Mouse (Mus musculus) hindbrain, embryonic 15.5 days (tissue): ENCODE data around the gene Gabrr2. TPM values are rescaled to one million over a fixed set of nuclear protein-coding genes. Genes with fewer than 3 reads are reported as not detected.

Experiments
- ATAC-seq: fragments of 200-750 bp; cut with Nextera tagmentation; 2 replicates; pipeline ENCODE4 v1.8.0; 2017; ENCODE audit warnings: low read depth, moderate number of reproducible peaks, moderate TSS enrichment; ENCODE audit not compliant: low FRiP score
- H3K27ac ChIP-seq: fragments of 300-500 bp; sonication (generic); replicated peaks from 2 replicates; pipeline ENCODE4 v1.5.1; 2015; ENCODE audit warnings: mild to moderate bottlenecking, inconsistent platforms
- H3K27me3 ChIP-seq: fragments of 300-500 bp; sonication (generic); 2 replicates; pipeline ENCODE4 v1.6.1; 2015; ENCODE audit warnings: control low read depth, inconsistent platforms
- H3K36me3 ChIP-seq: fragments of 300-500 bp; sonication (generic); 2 replicates; pipeline ENCODE4 v1.6.1; 2015; ENCODE audit warnings: control low read depth, inconsistent platforms
- H3K4me1 ChIP-seq: fragments of 300-500 bp; sonication (generic); replicated peaks from 2 replicates; pipeline ENCODE4 v1.6.1; 2015; ENCODE audit warnings: control low read depth, inconsistent platforms
- H3K4me2 ChIP-seq: fragments of 300-500 bp; sonication (generic); 2 replicates; pipeline ENCODE4 v1.6.1; 2015; ENCODE audit warnings: moderate library complexity, mild to moderate bottlenecking, inconsistent platforms
- H3K4me3 ChIP-seq: fragments of 300-500 bp; sonication (generic); 2 replicates; pipeline ENCODE4 v1.5.1; 2015; ENCODE audit warnings: mild to moderate bottlenecking, inconsistent platforms
- H3K9ac ChIP-seq: fragments of 300-500 bp; sonication (generic); 2 replicates; pipeline ENCODE4 v1.6.1; 2015; ENCODE audit warnings: inconsistent platforms
- H3K9me3 ChIP-seq: fragments of 300-500 bp; sonication (generic); 2 replicates; pipeline ENCODE4 v1.6.1; 2016; ENCODE audit warnings: control low read depth, inconsistent platforms
- WGBS: fragments of 180-500 bp; shearing (Covaris S2); methylation state at CpG from one replicate; pipeline ENCODE4 v1.1.7; 2015; 5-methylcytosine and 5-hydroxymethylcytosine counted together
- polyA plus RNA-seq: library from polyadenylated mRNA; unstranded; fragments of >200 nt; fragmentation: Nextera tagmentation; extraction: Ambion mirVana; gene quantifications from 2 replicates; pipeline ENCODE4 v1.2.1, GENCODE M21; 2015

Gabrr2 gene
- polyA plus RNA-seq, 1 experiment from 2014 or later: 0.34 TPM

GRCm38 (mm10) chr4:33052650-33053049, 10.1 kb upstream of the Gabrr2 start:
- no peak overlapping the region for H3K4me2 ChIP-seq
- 86% methylated on average over 5 of the region's 5 CpGs for WGBS

GRCm38 (mm10) chr4:33054426-33054825, 8.4 kb upstream of the Gabrr2 start:
- ATAC-seq: no peak
- no peak overlapping the region for H3K4me2 ChIP-seq

More at GRCm38 (mm10) chr4:33052650-33053049, 10.1 kb upstream of the Gabrr2 start:
- H3K27me3 ChIP-seq: no peaks in the 10 kb centered on the region
- H3K9ac ChIP-seq: no peak overlapping the region
- H3K36me3 ChIP-seq: peaks cover 41% of the 10 kb centered on the region
- no peak overlapping the region for H3K4me3 ChIP-seq
- H3K27ac ChIP-seq: no peak overlapping the region
- H3K9me3 ChIP-seq: no peaks in the 10 kb centered on the region
- no peak for ATAC-seq
- no peaks in the 10 kb centered on the region for H3K4me1 ChIP-seq

GRCm38 (mm10) chr4:33056317-33056716, 6.5 kb upstream of the Gabrr2 start:
- Histone ChIP-seq H3K4me3 (no peak overlapping the region), H3K9me3 (no peaks in the 10 kb centered on the region), H3K27ac (no peak overlapping the region), H3K9ac (no peak overlapping the region), H3K27me3 (no peaks in the 10 kb centered on the region), H3K4me1 (no peaks in the 10 kb centered on the region), H3K4me2 (no peak overlapping the region), H3K36me3 (peaks cover 13% of the 10 kb centered on the region)
- no peak for ATAC-seq
- WGBS: 83% methylated on average over 1 of the region's 1 CpGs

More at GRCm38 (mm10) chr4:33054426-33054825, 8.4 kb upstream of the Gabrr2 start:
- no peaks in the 10 kb centered on the region for H3K27me3 ChIP-seq
- no peaks in the 10 kb centered on the region for H3K4me1 ChIP-seq
- no peak overlapping the region for H3K9ac ChIP-seq
- peaks cover 27% of the 10 kb centered on the region for H3K36me3 ChIP-seq
- no peak overlapping the region for H3K4me3 ChIP-seq
- no peaks in the 10 kb centered on the region for H3K9me3 ChIP-seq
- H3K27ac ChIP-seq: no peak overlapping the region

GRCm38 (mm10) chr4:33057890-33058687, 4.7 kb upstream of the Gabrr2 start:
- Histone ChIP-seq H3K4me2 (no peak overlapping the region), H3K4me1 (no peaks in the 10 kb centered on the region), H3K27me3 (no peaks in the 10 kb centered on the region), H3K36me3 (no peaks in the 10 kb centered on the region), H3K27ac (no peak overlapping the region), H3K9me3 (no peaks in the 10 kb centered on the region), H3K9ac (no peak overlapping the region), H3K4me3 (no peak overlapping the region)
- no peak for ATAC-seq
- 86% methylated on average over 11 of the region's 11 CpGs for WGBS

GRCm38 (mm10) chr4:33061158-33061557, 1.6 kb upstream of the Gabrr2 start:
- H3K9ac ChIP-seq: no peak overlapping the region
- H3K4me2 ChIP-seq: no peak overlapping the region
- H3K27ac ChIP-seq: no peak overlapping the region
- H3K27me3 ChIP-seq: no peaks in the 10 kb centered on the region
- no peaks in the 10 kb centered on the region for H3K36me3 ChIP-seq
- H3K9me3 ChIP-seq: no peaks in the 10 kb centered on the region
- H3K4me3 ChIP-seq: no peak overlapping the region
- no peaks in the 10 kb centered on the region for H3K4me1 ChIP-seq
- no peak for ATAC-seq
- WGBS: 73% methylated on average over 7 of the region's 7 CpGs

- H3K4me3 ChIP-seq: no peak overlapping the region
- 83% methylated on average over 6 of the region's 6 CpGs for WGBS
Observed at GRCm38 (mm10) chr4:33064986-33065385, 2.2 kb downstream of the Gabrr2 start.

GRCm38 (mm10) chr4:33066223-33066960, 3.6 kb downstream of the Gabrr2 start:
- Histone ChIP-seq H3K9me3 (no peaks in the 10 kb centered on the region), H3K27ac (no peak overlapping the region), H3K4me3 (no peak overlapping the region), H3K9ac (no peak overlapping the region), H3K36me3 (no peaks in the 10 kb centered on the region), H3K4me2 (no peak overlapping the region), H3K27me3 (no peaks in the 10 kb centered on the region), H3K4me1 (no peaks in the 10 kb centered on the region)
- WGBS: 71% methylated on average over 14 of the region's 14 CpGs
- no peak for ATAC-seq

More at GRCm38 (mm10) chr4:33064986-33065385, 2.2 kb downstream of the Gabrr2 start:
- Histone ChIP-seq H3K36me3 (no peaks in the 10 kb centered on the region), H3K27ac (no peak overlapping the region), H3K4me2 (no peak overlapping the region), H3K27me3 (no peaks in the 10 kb centered on the region), H3K9ac (no peak overlapping the region), H3K9me3 (no peaks in the 10 kb centered on the region), H3K4me1 (no peaks in the 10 kb centered on the region)
- no peak for ATAC-seq

GRCm38 (mm10) chr4:33067331-33067730, 4.5 kb downstream of the Gabrr2 start:
- ATAC-seq: no peak

GRCm38 (mm10) chr4:33067826-33068225, 5.0 kb downstream of the Gabrr2 start:
- no peaks in the 10 kb centered on the region for H3K36me3 ChIP-seq
- H3K9ac ChIP-seq: no peak overlapping the region
- H3K9me3 ChIP-seq: no peaks in the 10 kb centered on the region
- WGBS: 94% methylated on average over 6 of the region's 6 CpGs
- no peak overlapping the region for H3K4me2 ChIP-seq
- no peak for ATAC-seq
- no peak overlapping the region for H3K27ac ChIP-seq
- H3K27me3 ChIP-seq: no peaks in the 10 kb centered on the region
- H3K4me3 ChIP-seq: no peak overlapping the region
- H3K4me1 ChIP-seq: no peaks in the 10 kb centered on the region

More at GRCm38 (mm10) chr4:33067331-33067730, 4.5 kb downstream of the Gabrr2 start:
- H3K4me1 ChIP-seq: no peaks in the 10 kb centered on the region
- H3K9me3 ChIP-seq: no peaks in the 10 kb centered on the region
- H3K36me3 ChIP-seq: no peaks in the 10 kb centered on the region
- no peak overlapping the region for H3K4me3 ChIP-seq
- no peak overlapping the region for H3K9ac ChIP-seq
- H3K27me3 ChIP-seq: no peaks in the 10 kb centered on the region
- H3K27ac ChIP-seq: no peak overlapping the region
- H3K4me2 ChIP-seq: no peak overlapping the region
- WGBS: 100% methylated on average over 3 of the region's 3 CpGs

- Histone ChIP-seq H3K27ac (no peak overlapping the region), H3K4me2 (no peak overlapping the region), H3K9me3 (no peaks in the 10 kb centered on the region), H3K4me1 (no peaks in the 10 kb centered on the region), H3K9ac (no peak overlapping the region), H3K27me3 (no peaks in the 10 kb centered on the region), H3K4me3 (no peak overlapping the region), H3K36me3 (no peaks in the 10 kb centered on the region)
- ATAC-seq: peak; percentile 75
- WGBS: 68% methylated on average over 6 of the region's 6 CpGs
Observed at GRCm38 (mm10) chr4:33068894-33069293, 6.1 kb downstream of the Gabrr2 start.

GRCm38 (mm10) chr4:33070326-33070725, 7.5 kb downstream of the Gabrr2 start:
- WGBS: 90% methylated on average over 6 of the region's 6 CpGs
- no peak overlapping the region for H3K9ac ChIP-seq
- H3K4me2 ChIP-seq: no peak overlapping the region
- H3K4me3 ChIP-seq: no peak overlapping the region
- H3K27ac ChIP-seq: no peak overlapping the region
- ATAC-seq: no peak
- no peaks in the 10 kb centered on the region for H3K9me3 ChIP-seq
- H3K4me1 ChIP-seq: no peaks in the 10 kb centered on the region
- no peaks in the 10 kb centered on the region for H3K36me3 ChIP-seq
- no peaks in the 10 kb centered on the region for H3K27me3 ChIP-seq

- Histone ChIP-seq H3K36me3 (no peaks in the 10 kb centered on the region), H3K9me3 (no peaks in the 10 kb centered on the region), H3K27me3 (no peaks in the 10 kb centered on the region), H3K4me1 (no peaks in the 10 kb centered on the region), H3K4me3 (no peak overlapping the region), H3K4me2 (no peak overlapping the region), H3K9ac (no peak overlapping the region), H3K27ac (no peak overlapping the region)
- WGBS: 94% methylated on average over 6 of the region's 6 CpGs
- no peak for ATAC-seq
Observed at GRCm38 (mm10) chr4:33071337-33071736, 8.5 kb downstream of the Gabrr2 start.
